Mouse (Mus musculus) megakaryocyte progenitor cell, adult 5-6 weeks (primary cell): ENCODE data around the gene 2310022B05Rik. TPM values are rescaled to one million over a fixed set of nuclear protein-coding genes. Genes with fewer than 3 reads are reported as not detected.

Experiments used
- ATAC-seq: replicated peaks from 2 replicates; pipeline ENCODE4 v1.8.0; 2016; ENCODE audit warnings: mild to moderate bottlenecking, moderate TSS enrichment, inconsistent platforms; ENCODE audit not compliant: poor library complexity
- total RNA-seq, 2 experiments: library from RNA; stranded (forward) in 1 of 2; stranded (reverse) in 1 of 2; fragments of 157-497, 149-512 nt in 1 of 2; fragments of 200-1000 nt in 1 of 2; gene quantifications; 2 replicates each; pipeline versions ENCODE4 v1.2.3 to v1.2.4; 2015 to 2017

The 2310022B05Rik gene
- total RNA-seq (2015) (6.3 and 7.0 TPM in 2 replicates), total RNA-seq (2017) (3.0 and 3.1 TPM in 2 replicates)

GRCm38 (mm10) chr8:124663112-124663873 lies at the start of gene 2310022B05Rik:
2310022B05Rik (minus strand) TSS chr8:124663369.
- ATAC-seq, result peak; percentile 81

DNA sequence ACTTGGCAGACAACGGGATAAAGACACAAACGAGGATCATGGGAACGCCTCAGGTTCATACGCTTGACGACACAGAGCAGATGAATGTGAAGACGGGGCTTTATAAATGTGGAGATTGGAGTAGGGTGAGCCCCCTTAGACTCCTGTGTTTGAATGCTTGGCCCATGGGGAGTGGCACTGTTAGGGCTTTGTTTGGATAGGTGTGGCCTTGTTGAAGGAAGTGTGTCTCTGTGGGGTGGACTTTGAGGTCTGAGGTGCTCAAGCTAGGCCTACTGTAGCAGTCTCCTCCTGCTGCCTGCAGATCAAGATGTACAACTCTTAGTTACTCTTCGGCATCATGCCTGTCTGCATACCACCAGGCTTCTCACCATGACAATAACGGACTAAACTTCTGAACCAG lies 42.7 kb upstream of the 2310022B05Rik start:
- no peak for ATAC-seq

- ATAC-seq, result no peak
Measured at GRCm38 (mm10) chr8:124704376-124704775, 41.2 kb upstream of the 2310022B05Rik start.

- no peak for ATAC-seq
Measured at GRCm38 (mm10) chr8:124703526-124703925, 40.4 kb upstream of the 2310022B05Rik start.

GRCm38 (mm10) chr8:124702183-124702582 lies 39.0 kb upstream of the 2310022B05Rik start:
- no peak for ATAC-seq

- ATAC-seq, result peak; percentile 31; the same call in 1 of the 2 replicates
Measured at GRCm38 (mm10) chr8:124701023-124701422, 37.9 kb upstream of the 2310022B05Rik start.

- ATAC-seq, result no peak
Measured at GRCm38 (mm10) chr8:124700271-124700670, 37.1 kb upstream of the 2310022B05Rik start.

GRCm38 (mm10) chr8:124695424-124696100 lies 32.4 kb upstream of the 2310022B05Rik start:
- ATAC-seq, result no peak

- ATAC-seq, result no peak
Measured at GRCm38 (mm10) chr8:124691706-124692105, 28.5 kb upstream of the 2310022B05Rik start.

- no peak for ATAC-seq
Measured at GRCm38 (mm10) chr8:124688899-124689298, 25.7 kb upstream of the 2310022B05Rik start.

DNA sequence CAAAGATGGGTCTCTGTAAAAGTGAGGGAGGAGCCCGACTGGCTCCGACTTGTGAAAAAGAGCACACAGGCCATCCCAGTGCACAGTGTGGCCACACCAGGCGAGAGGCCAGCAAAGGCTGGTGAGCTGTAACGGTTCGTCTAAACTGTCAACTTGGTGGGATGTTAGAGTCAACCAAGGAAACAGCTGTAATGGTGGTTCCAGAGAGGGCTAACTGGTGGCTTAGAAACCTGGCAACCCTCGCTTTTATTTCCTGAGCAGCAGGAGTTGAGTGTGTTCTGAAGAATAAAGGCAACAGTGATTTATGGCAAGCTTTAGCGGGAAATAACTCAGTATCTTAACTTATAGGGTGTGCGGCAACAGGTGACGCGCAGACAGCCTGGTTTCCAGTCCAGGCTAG lies 19.0 kb upstream of the 2310022B05Rik start:
- ATAC-seq, result no peak; the same call in 1 of the 2 replicates

DNA sequence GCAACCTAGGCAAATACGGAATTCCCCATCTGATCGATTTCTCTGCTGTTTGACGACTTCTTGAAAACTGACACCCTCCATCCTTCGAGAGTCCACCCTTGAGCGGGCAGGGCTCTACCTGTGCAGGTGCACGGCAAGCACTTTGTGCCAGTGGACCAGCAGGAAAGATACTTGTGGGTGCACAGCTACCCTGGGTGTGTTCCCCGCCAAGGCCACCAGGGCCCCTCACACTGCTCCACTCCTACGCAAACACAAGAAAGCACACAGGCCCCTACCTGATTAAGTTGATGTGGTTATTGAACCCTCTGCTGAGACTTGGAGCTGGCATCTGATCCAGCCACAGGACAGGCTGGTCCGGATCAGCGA lies 18.6 kb upstream of the 2310022B05Rik start:
- ATAC-seq, result no peak

GRCm38 (mm10) chr8:124681077-124681791 lies 18.1 kb upstream of the 2310022B05Rik start:
- ATAC-seq, result no peak

- ATAC-seq, result no peak
Measured at GRCm38 (mm10) chr8:124678246-124678645, 15.1 kb upstream of the 2310022B05Rik start.

DNA sequence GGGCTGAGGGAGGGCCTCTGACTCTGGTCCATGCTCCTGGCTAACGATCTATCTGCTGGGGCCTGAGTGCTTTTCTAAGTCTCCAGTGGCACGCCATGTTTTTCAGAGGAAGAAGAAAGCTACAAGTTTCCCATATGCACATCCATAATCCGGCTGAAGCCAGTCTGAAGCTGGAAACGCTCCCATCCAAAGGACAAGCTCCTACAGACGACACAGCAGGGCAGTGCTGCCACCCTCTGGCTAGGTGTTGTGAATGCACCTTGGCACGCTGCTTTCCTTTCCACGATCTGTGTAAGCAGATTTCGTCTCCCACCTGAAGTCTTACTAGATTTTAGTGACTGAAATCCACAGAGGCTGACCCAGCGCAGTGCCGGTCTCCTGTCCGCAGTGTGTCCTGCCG lies 14.3 kb upstream of the 2310022B05Rik start:
- peak; percentile 89 for ATAC-seq

- ATAC-seq, result no peak
Measured at GRCm38 (mm10) chr8:124677078-124677477, 13.9 kb upstream of the 2310022B05Rik start.

DNA sequence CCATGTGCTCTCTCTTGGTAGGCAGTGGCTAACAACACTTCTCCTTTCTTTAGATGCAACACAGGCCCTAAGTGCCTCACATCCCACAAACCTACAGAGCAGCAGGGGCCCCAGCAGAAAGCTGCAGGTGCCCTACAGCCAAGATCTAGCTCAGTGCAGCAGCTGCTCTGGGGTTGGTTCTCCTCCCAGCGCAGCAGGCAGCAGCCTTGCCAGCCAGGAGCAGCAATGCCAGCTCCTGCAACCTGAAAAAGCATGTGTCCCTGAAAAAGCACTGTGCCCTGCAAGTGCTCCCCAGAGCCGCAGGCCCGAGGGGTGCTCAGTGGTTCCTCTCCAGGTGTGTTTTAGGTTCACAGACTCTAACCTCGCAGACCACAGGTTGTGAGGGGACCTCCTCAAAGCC lies 13.5 kb upstream of the 2310022B05Rik start:
- no peak for ATAC-seq

DNA sequence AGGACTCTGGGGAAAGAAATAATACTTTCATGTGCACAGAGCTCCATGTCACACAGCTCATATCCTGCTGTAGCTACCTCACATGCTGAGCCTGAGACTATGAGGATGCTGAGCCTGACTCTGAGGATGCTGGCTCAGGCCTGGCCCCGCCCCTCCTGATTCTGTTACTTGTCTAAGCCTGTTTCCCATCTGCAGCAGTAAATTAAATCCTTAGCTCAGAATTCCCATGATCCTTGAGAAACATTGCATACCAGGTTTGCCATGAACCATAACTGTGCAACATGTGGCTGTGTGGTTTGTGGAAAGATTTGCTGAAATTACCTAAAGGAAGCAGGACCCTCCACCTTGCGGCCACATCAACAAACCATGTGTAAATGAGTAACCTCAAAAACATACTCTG lies 9.2 kb upstream of the 2310022B05Rik start:
- no peak for ATAC-seq

- no peak for ATAC-seq
Measured at GRCm38 (mm10) chr8:124668798-124669197, 5.6 kb upstream of the 2310022B05Rik start.

- no peak for ATAC-seq
Measured at GRCm38 (mm10) chr8:124664414-124664813, 1.2 kb upstream of the 2310022B05Rik start.

GRCm38 (mm10) chr8:124663874-124664230 lies 683 bp upstream of the 2310022B05Rik start:
- no peak for ATAC-seq
